Mouse (Mus musculus) CH12.LX (cell line): ENCODE results near the gene Npr3. TPM values are rescaled to one million over a fixed set of nuclear protein-coding genes. Genes with fewer than 3 reads are reported as not detected.

Experiments used
- DNase-seq: peaks from one replicate; pipeline ENCODE4 v3.0.0-alpha.2; 2013; ENCODE audit errors: extremely low read depth
- H3K27ac ChIP-seq: 2 replicates; pipeline ENCODE4 v1.5.1; 2012; ENCODE audit warnings: low read depth, mild to moderate bottlenecking, control low read depth, moderate library complexity; ENCODE audit not compliant: insufficient read depth
- H3K27me3 ChIP-seq: replicated peaks from 2 replicates; pipeline ENCODE3; 2012; ENCODE audit warnings: inconsistent platforms
- H3K36me3 ChIP-seq, 2 experiments: replicated peaks in 1 of 2; 2 replicates each; pipeline versions ENCODE3 to v1.6.1; 2012; ENCODE audit warnings: inconsistent platforms in 1 of 2, low read length in 1 of 2, mild to moderate bottlenecking in 1 of 2, mixed read lengths in 1 of 2, moderate library complexity in 1 of 2; ENCODE audit not compliant: control insufficient read depth in 1 of 2, insufficient read depth in 1 of 2
- H3K4me1 ChIP-seq, 2 experiments: 2 replicates each; pipeline ENCODE4 v1.6.1; 2012; ENCODE audit warnings: inconsistent platforms in 1 of 2, moderate library complexity in 1 of 2; ENCODE audit not compliant: insufficient read depth in 2 of 2, control insufficient read depth in 1 of 2
- H3K4me2 ChIP-seq: 2 replicates; pipeline ENCODE4 v1.6.1; 2012; ENCODE audit warnings: low read depth, mild to moderate bottlenecking, control low read depth; ENCODE audit not compliant: poor library complexity, insufficient read depth, severe bottlenecking
- H3K4me3 ChIP-seq, 3 experiments: fragments of 150-350 bp in 1 of 3; sonication (generic) in 1 of 3; replicated peaks in 1 of 3; 2 replicates each; pipeline versions ENCODE3 to v1.5.1; 2011 to 2012; ENCODE audit warnings: low read depth in 2 of 3, low read length in 2 of 3, mild to moderate bottlenecking in 2 of 3, moderate library complexity in 2 of 3, control low read depth in 1 of 3, improper control_type of control experiment in 1 of 3, inconsistent platforms in 1 of 3, mixed read lengths in 1 of 3; ENCODE audit not compliant: poor library complexity in 1 of 3
- H3K79me2 ChIP-seq: replicated peaks from 2 replicates; pipeline ENCODE4 v1.6.1; 2012; ENCODE audit warnings: mild to moderate bottlenecking, moderate library complexity; ENCODE audit not compliant: control insufficient read depth, poor library complexity, insufficient read depth, severe bottlenecking; ENCODE audit errors: extremely low read depth
- H3K9ac ChIP-seq: 2 replicates; pipeline ENCODE4 v1.6.1; 2012; ENCODE audit warnings: low read depth, mild to moderate bottlenecking, control low read depth, moderate library complexity; ENCODE audit not compliant: insufficient read depth
- H3K9me3 ChIP-seq: replicated peaks from 2 replicates; pipeline ENCODE3; 2012; ENCODE audit warnings: low read length, inconsistent platforms, mixed read lengths
- BHLHE40 ChIP-seq: IDR thresholded peaks from 2 replicates; pipeline ENCODE4 v1.6.1; 2011; ENCODE audit warnings: mild to moderate bottlenecking, low read depth, low read length, improper control_type of control experiment
- CHD2 ChIP-seq: IDR thresholded peaks from 2 replicates; pipeline ENCODE4 v1.6.1; 2011; ENCODE audit warnings: low read length, improper control_type of control experiment
- E2F4 ChIP-seq: IDR thresholded peaks from 2 replicates; pipeline ENCODE4 v1.6.1; 2011; ENCODE audit warnings: low read depth, low read length, improper control_type of control experiment; ENCODE audit not compliant: insufficient replicate concordance
- ELF1 ChIP-seq: IDR thresholded peaks from 2 replicates; pipeline ENCODE4 v1.6.1; 2014; ENCODE audit warnings: low read depth, mild to moderate bottlenecking, inconsistent platforms, low read length, improper control_type of control experiment
- ETS1 ChIP-seq: conservative IDR thresholded peaks from 2 replicates; pipeline ENCODE4 v1.6.1; 2012; ENCODE audit warnings: low read depth, mild to moderate bottlenecking, inconsistent platforms, low read length, improper control_type of control experiment, moderate library complexity
- IRF4 ChIP-seq: IDR thresholded peaks from 2 replicates; pipeline ENCODE4 v1.6.1; 2014; ENCODE audit warnings: low read depth, mild to moderate bottlenecking, inconsistent platforms, low read length, improper control_type of control experiment
- JUN ChIP-seq: IDR thresholded peaks from 2 replicates; pipeline ENCODE4 v1.6.1; 2011; ENCODE audit warnings: low read depth, mild to moderate bottlenecking, low read length, improper control_type of control experiment, moderate library complexity; ENCODE audit not compliant: insufficient read depth
- JUND ChIP-seq: conservative IDR thresholded peaks from 2 replicates; pipeline ENCODE4 v1.6.1; 2011; ENCODE audit warnings: low read depth, low read length, improper control_type of control experiment
- MAZ ChIP-seq: IDR thresholded peaks from 2 replicates; pipeline ENCODE4 v1.6.1; 2012; ENCODE audit warnings: low read depth, mild to moderate bottlenecking, inconsistent platforms, low read length, improper control_type of control experiment, moderate library complexity
- MYC ChIP-seq: IDR thresholded peaks from 2 replicates; pipeline ENCODE4 v1.6.1; 2011; ENCODE audit warnings: low read depth, mild to moderate bottlenecking, improper control_type of control experiment, low read length
- PAX5 ChIP-seq: IDR thresholded peaks from 2 replicates; pipeline ENCODE4 v1.6.1; 2012; ENCODE audit warnings: low read length, inconsistent platforms, mixed read lengths
- RCOR1 ChIP-seq: conservative IDR thresholded peaks from 2 replicates; pipeline ENCODE4 v1.6.1; 2012; ENCODE audit warnings: low read depth, mild to moderate bottlenecking, inconsistent platforms, low read length, improper control_type of control experiment
- SIN3A ChIP-seq: IDR thresholded peaks from 2 replicates; pipeline ENCODE4 v1.6.1; 2012; ENCODE audit warnings: low read length, improper control_type of control experiment, inconsistent platforms
- SMC3 ChIP-seq: IDR thresholded peaks from 2 replicates; pipeline ENCODE4 v1.6.1; 2011; ENCODE audit warnings: low read depth, low read length, improper control_type of control experiment
- UBTF ChIP-seq: IDR thresholded peaks from 2 replicates; pipeline ENCODE4 v1.6.1; 2012; ENCODE audit warnings: low read depth, mild to moderate bottlenecking, inconsistent platforms, low read length, improper control_type of control experiment, moderate library complexity
- USF1 ChIP-seq: IDR thresholded peaks from 2 replicates; pipeline ENCODE4 v1.6.1; 2014; ENCODE audit warnings: low read depth, mild to moderate bottlenecking, inconsistent platforms, low read length, improper control_type of control experiment
- dilution Hi-C: fragments of 300-500 bp; cut with MboI; formaldehyde crosslinking; loops from 2 replicates; pipeline ENCODE4 v1.14.3; 2020; ENCODE audit warnings: low sequenced_read_pairs; ENCODE audit not compliant: extremely low pct_unique_long_range_greater_than_20kb, extremely low pct_ligation_motif_present
- in situ Hi-C: fragments of 300-500 bp; cut with MboI; formaldehyde crosslinking; loops from 3 replicates; pipeline ENCODE4 v1.14.3; 2019; ENCODE audit warnings: low sequenced_read_pairs, low pct_ligation_motif_present, low pct_unique_long_range_greater_than_20kb, mixed read lengths
- polyA plus RNA-seq: library from polyadenylated mRNA; unstranded; fragments of >175 nt; gene quantifications from 2 replicates; pipeline ENCODE4 v1.2.1, GENCODE M21; 2012; ENCODE audit warnings: low read depth; ENCODE audit not compliant: insufficient read length
- total RNA-seq, 2 experiments: library from RNA; depleted of rRNA; stranded (reverse); fragments of 300-350 nt in 1 of 2; fragments of >200 nt in 1 of 2; gene quantifications; 2 replicates each; pipeline ENCODE4 v1.2.3; 2012 to 2014

Gene Npr3
- total and polyA plus RNA-seq, 3 experiments: not detected

- Histone ChIP-seq H3K27me3 (no peaks in the 10 kb centered on the region), H3K36me3 (no peaks in the 10 kb centered on the region), H3K27ac (no peak overlapping the region), H3K4me2 (no peak overlapping the region), H3K9me3 (no peaks in the 10 kb centered on the region), H3K4me1 (0 out of 4 replicates have a peak, but pooled peaks cover 3 to 5% of the 10 kb centered on the region in 2 experiments), H3K4me3 (no peak overlapping the region), H3K9ac (no peak overlapping the region), H3K79me2 (no peaks in the 10 kb centered on the region)
- no peak for TF ChIP-seq E2F4
- no peak for TF ChIP-seq IRF4
- no peak for TF ChIP-seq USF1
- TF ChIP-seq CHD2: no peak
- TF ChIP-seq SMC3: no peak
- TF ChIP-seq JUN: no peak
- no peak for TF ChIP-seq SIN3A
- no peak for TF ChIP-seq MYC
- no peak for TF ChIP-seq ELF1
- TF ChIP-seq UBTF: no peak
- no peak for TF ChIP-seq PAX5
- dilution Hi-C loops (no loop called here), in situ Hi-C loops (loop anchor here (25.0 kb wide), 1 partner anchor 942 kb away; the partner anchor contains the start of gene Slc45a2)
- DNase-seq: no peak
Measured at GRCm38 (mm10) chr15:11954190-11954589, 47.1 kb upstream of the Npr3 start.

GRCm38 (mm10) chr15:11952159-11952558 lies 45.1 kb upstream of the Npr3 start:
- Histone ChIP-seq H3K4me3 (no peak overlapping the region), H3K9me3 (no peaks in the 10 kb centered on the region)
- TF ChIP-seq RCOR1 (no peak), JUND (0 out of 2 replicates have a peak, but pooled peaks have one; percentile 26), BHLHE40 (0 out of 2 replicates have a peak, but pooled peaks have one; percentile 9), ETS1 (peak; percentile 37; the same call in 1 of the 2 replicates), MAZ (no peak)
- TF ChIP-seq, all 38 proteins: peak for 3
- no peak for DNase-seq
- in situ Hi-C loops (loop anchor here (25.0 kb wide), 1 partner anchor 940 kb away; the partner anchor contains the start of gene Slc45a2), dilution Hi-C loops (no loop called here)
- Histone ChIP-seq H3K79me2 (no peaks in the 10 kb centered on the region), H3K27ac (no peak overlapping the region), H3K4me1 (0 out of 4 replicates have a peak, but pooled peaks cover under 1 to 5% of the 10 kb centered on the region in 2 experiments), H3K4me2 (no peak overlapping the region), H3K9ac (no peak overlapping the region), H3K27me3 (no peaks in the 10 kb centered on the region), H3K36me3 (no peaks in the 10 kb centered on the region)
